Mouse (Mus musculus) erythroblast, embryonic 14.5 days (primary cell): ENCODE data around the gene Celsr2.

Source experiments
- GATA1 ChIP-seq: IDR thresholded peaks from 2 replicates; pipeline ENCODE4 v1.6.1; 2012; ENCODE audit warnings: low read length, inconsistent platforms, mixed read lengths
- TAL1 ChIP-seq: IDR thresholded peaks from 3 replicates; pipeline ENCODE4 v1.6.1; 2012; ENCODE audit warnings: low read length, inconsistent platforms, mixed read lengths

- TF ChIP-seq GATA1 (no peak), TAL1 (no peak)
These were observed 51.7 kb downstream of the Celsr2 start for GRCm38 (mm10) chr3:108363626-108364025.
